8 mouse cellular contexts compared by ENCODE assay signal in the genomic region with DNA sequence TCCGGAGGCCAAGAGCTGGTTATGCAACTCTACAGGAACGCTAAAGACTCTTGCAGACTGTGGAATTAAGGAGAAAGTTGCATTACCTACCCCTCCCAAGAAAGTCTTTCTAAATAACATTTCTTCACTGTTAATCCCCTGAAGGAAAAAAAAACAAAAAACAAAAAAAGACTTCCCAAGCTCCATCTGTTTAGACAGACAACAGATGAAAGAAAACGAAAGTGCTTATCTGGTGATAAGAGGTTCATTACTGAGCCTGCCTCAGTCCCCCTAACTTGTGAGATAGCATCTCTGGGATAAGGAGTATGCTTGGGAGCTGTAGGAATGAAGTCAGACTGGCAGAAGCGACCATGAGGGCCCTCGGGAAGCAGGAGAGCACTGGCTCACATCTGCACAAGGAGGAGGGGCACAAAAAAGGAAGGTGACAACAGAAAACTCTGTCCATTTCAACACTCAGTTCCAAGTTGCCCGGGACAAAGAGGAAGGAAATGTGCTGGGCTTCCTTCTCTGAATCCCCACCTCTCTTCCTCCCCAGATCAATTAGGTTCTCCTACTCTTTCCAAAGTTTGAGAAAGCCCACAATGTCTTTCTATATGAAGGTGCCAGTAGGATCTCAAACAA. TPM values are rescaled to one million over a fixed set of nuclear protein-coding genes. Genes with fewer than 3 reads are reported as not detected.
A peak's percentile ranks its signal among the peaks of the same experiment; 100 is the strongest.
DNase-seq lines count a peak whose midpoint lies in the region; ATAC-seq and TF ChIP-seq lines count a peak whose summit lies in the region.

No protein-coding gene starts in this region.

- no peak for DNase-seq in gastrocnemius, adult 2 months
- no peak for DNase-seq in gastrocnemius, adult 8-10 months (ENCODE audit: low spot score in 2 of 2)
- no peak for DNase-seq in cerebellum, postnatal 4 days (ENCODE audit: low spot score in 2 of 2)
- no peak for DNase-seq in left cerebral cortex, adult 2 months (ENCODE audit: extremely low spot score in 1 of 2, low spot score in 2 of 2)
- DNase-seq in thymus, adult 18-20 months: no peak

- intact Hi-C loops in gastrocnemius, adult 2 months (cut with DNase I): loop anchor here (5.0 kb wide), 1 partner anchor 42 kb away; no protein-coding TSS in a partner anchor
- intact Hi-C loops in left cerebral cortex, adult 2 months (cut with DNase I): no loop called here

- H3K9me3 ChIP-seq in hindbrain, embryonic 15.5 days: no peaks in the 10 kb centered on the region
- no peaks in the 10 kb centered on the region for H3K9me3 ChIP-seq in midbrain, embryonic 13.5 days

- 0 out of 2 replicates have a peak overlapping the region, but pooled peaks have one; percentile 28 for H3K9ac ChIP-seq in hindbrain, embryonic 15.5 days
- peak overlapping the region; percentile 48 for H3K9ac ChIP-seq in midbrain, embryonic 13.5 days (replicated peaks)

- H3K36me3 ChIP-seq in hindbrain, embryonic 15.5 days: peaks cover 17% of the 10 kb centered on the region
- peaks cover 20% of the 10 kb centered on the region for H3K36me3 ChIP-seq in midbrain, embryonic 13.5 days

- peak overlapping the region; percentile 43; the same call in 1 of the 2 replicates for H3K27ac ChIP-seq in gastrocnemius, adult 2 months
- H3K27ac ChIP-seq in bone marrow macrophage, adult 2 months (ENCODE audit: insufficient read depth, low read depth, low read length): peak overlapping the region; percentile 41
- no peak overlapping the region for H3K27ac ChIP-seq in hindbrain, embryonic 15.5 days (replicated peaks)
- no peak overlapping the region for H3K27ac ChIP-seq in midbrain, embryonic 13.5 days
- H3K27ac ChIP-seq in left cerebral cortex, adult 2 months: no peak overlapping the region

- H3K27me3 ChIP-seq in hindbrain, embryonic 15.5 days: no peaks in the 10 kb centered on the region
- H3K27me3 ChIP-seq in midbrain, embryonic 13.5 days: peaks cover 5% of the 10 kb centered on the region

- TF ChIP-seq CTCF in gastrocnemius, adult 2 months (IDR thresholded peaks at IDR 0.05): no peak
- no peak for TF ChIP-seq CTCF in bone marrow macrophage, adult 2 months (IDR thresholded peaks at IDR 0.05; ENCODE audit: low read depth, low read length)
- no peak for TF ChIP-seq CTCF in left cerebral cortex, adult 2 months (IDR thresholded peaks at IDR 0.05)

- peaks cover 29% of the 10 kb centered on the region for H3K4me1 ChIP-seq in bone marrow macrophage, adult 2 months (ENCODE audit: control insufficient read depth, insufficient read depth, low read length)
- H3K4me1 ChIP-seq in hindbrain, embryonic 15.5 days (replicated peaks): peaks cover 36% of the 10 kb centered on the region
- peaks cover 35% of the 10 kb centered on the region for H3K4me1 ChIP-seq in midbrain, embryonic 13.5 days (replicated peaks)

- ATAC-seq in hindbrain, embryonic 15.5 days (ENCODE audit: low FRiP score, low read depth): no peak
- no peak for ATAC-seq in midbrain, embryonic 13.5 days

- peak overlapping the region; percentile 41 for H3K4me3 ChIP-seq in gastrocnemius, adult 2 months
- peak overlapping the region; percentile 40 for H3K4me3 ChIP-seq in bone marrow macrophage, adult 2 months (ENCODE audit: insufficient read depth, low read length)
- H3K4me3 ChIP-seq in hindbrain, embryonic 15.5 days: peak overlapping the region; percentile 55
- peak overlapping the region; percentile 23 for H3K4me3 ChIP-seq in midbrain, embryonic 13.5 days (replicated peaks)
- no peak overlapping the region for H3K4me3 ChIP-seq in left cerebral cortex, adult 2 months

- H3K4me2 ChIP-seq in hindbrain, embryonic 15.5 days: peak overlapping the region; percentile 85
- H3K4me2 ChIP-seq in midbrain, embryonic 13.5 days (replicated peaks): peak overlapping the region; percentile 89

- no peak for TF ChIP-seq POLR2A in bone marrow macrophage, adult 2 months (IDR thresholded peaks at IDR 0.05; ENCODE audit: borderline replicate concordance, low read depth, low read length)

- WGBS in hindbrain, embryonic 15.5 days: 12% methylated on average over 6 of the region's 6 CpGs
- 15% methylated on average over 6 of the region's 6 CpGs for WGBS in midbrain, embryonic 13.5 days

RNA-seq across cellular contexts. Expression of gene Lbr, which starts 3.0 kb away (rescaled TPM):
- 10 to 100 TPM; 22.4 to 25.9 TPM for total RNA-seq in gastrocnemius, adult 2 months (2021)
- 10 to 100 TPM; 20.4 to 23.4 (median 23.0) TPM for total RNA-seq in gastrocnemius, adult 8-10 months (2022)
- 52.1 and 54.3 TPM in 2 replicates for polyA plus RNA-seq in bone marrow macrophage, adult 2 months (2012; ENCODE audit: insufficient read depth, insufficient read length, missing spikeins)
- polyA plus RNA-seq in hindbrain, embryonic 15.5 days (2015; fragmentation: Nextera tagmentation; extraction: Ambion mirVana): 29.3 and 33.9 TPM in 2 replicates
- polyA plus RNA-seq in midbrain, embryonic 13.5 days (2015; fragmentation: Nextera tagmentation; extraction: Ambion mirVana): 56.6 and 61.0 TPM in 2 replicates
- total RNA-seq in left cerebral cortex, adult 2 months (2021): 10 to 100 TPM; 12.6 to 15.9 TPM

Comparison
In these comparisons a context has a peak if more than half of its experiments do, and no peak if none do; other contexts are left out.
1. H3K27ac ChIP-seq: peak in gastrocnemius, adult 2 months (single experiment) and bone marrow macrophage, adult 2 months (single experiment); none in hindbrain, embryonic 15.5 days (single experiment), midbrain, embryonic 13.5 days (single experiment) and left cerebral cortex, adult 2 months (single experiment).